Mouse (Mus musculus) gastrocnemius, postnatal 25 days (tissue): ENCODE measurements around the gene Plekha6. TPM values are rescaled to one million over a fixed set of nuclear protein-coding genes. Genes with fewer than 3 reads are reported as not detected.
A peak's percentile ranks its signal among the peaks of the same experiment; 100 is the strongest.

Experiments used
- DNase-seq: peaks from one replicate; pipeline ENCODE4 v3.0.0; 2022
- total RNA-seq, 2 experiments: library from RNA; stranded (reverse); gene quantifications; 1 replicate in 1 of 2; 2 replicates in 1 of 2; pipeline ENCODE4 v1.2.3; 2021

The Plekha6 gene
- total RNA-seq, 2 experiments from 2014 or later: 12.7 to 14.4 TPM

DNA sequence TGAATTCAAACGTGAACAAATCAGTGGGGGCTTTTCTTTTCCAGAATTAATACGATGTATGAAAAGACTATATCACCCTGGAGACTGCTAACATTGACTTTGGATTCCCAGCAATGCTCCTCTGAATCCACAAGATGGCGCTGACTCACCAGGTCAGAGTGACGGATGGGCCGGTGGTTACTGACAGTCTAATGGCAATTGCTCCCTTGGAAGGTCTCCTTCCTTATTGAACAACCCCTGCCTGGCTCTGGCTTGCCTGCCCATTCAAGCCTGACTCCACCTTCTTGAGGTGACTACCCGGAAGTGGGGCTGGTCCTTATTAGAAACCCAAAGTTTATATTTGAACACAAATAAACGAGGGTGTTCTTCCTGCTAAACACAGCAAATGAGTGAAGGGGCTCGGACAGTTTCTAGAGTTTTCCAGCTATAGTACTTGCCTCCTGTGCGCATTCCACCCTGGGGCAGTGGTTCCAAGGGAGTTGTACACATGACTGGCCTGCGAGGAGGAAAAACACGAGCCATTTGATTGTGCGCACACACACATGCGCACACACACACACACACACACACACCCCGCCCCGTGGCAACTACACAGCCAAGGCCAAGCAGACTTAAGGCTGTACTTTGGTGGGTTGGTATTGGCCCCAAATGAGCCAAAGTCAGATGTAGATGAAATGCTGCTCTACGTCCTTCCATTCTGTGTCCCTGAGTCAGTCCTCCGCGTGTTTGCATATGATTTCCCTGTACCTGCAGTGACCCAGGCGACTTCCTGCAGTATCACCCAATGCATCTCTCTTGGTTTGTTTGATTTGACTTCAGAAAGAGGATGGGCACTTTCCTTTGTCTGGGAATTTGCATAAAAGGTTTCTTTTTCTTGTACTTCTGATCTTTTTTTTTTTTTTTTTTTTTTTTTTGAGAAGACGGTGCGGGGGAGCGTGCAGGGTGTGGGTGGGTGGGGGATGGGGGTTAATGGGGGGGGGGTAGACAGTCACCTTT, 17.7 kb upstream of the Plekha6 start:
- no peak for DNase-seq

DNA sequence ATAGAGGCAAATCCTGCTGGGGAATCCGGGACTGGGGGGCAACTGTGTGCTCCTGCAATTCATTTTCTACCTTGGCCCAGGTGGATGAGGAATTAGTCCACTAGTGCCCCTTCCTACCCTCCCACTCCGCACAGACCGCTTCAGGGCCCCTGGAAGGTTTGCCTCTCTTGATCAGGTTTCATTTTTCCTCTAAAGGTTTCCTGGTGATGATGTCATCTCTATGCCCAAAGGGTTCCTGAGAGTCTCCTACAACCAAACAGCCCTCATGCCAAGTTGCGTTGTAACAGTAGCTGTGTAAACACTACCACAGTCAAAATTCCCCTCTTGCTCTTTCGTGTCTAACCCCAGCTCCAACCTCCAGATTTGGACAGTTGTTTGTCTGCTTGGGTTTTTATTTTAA, 16.7 kb upstream of the Plekha6 start:
- DNase-seq: no peak

DNA sequence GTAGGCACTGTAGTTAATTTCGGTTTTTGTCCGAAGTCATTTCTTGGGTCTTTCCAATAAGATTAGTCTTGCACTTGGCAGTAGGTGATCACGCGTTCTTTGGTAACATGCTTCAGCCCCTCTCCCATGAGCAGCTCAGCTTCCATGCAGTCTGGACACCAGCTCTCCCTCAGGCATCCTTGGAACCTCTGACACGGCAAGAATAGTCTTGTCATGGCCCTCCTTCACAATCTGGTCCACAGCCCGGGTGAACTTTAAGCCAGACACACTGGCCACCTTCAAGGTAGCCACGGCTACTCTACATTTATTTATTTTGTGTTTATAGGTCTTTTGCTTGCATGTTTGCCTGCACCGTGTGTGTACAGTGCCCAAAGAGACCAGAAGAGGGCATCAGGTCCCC, 15.9 kb upstream of the Plekha6 start:
- DNase-seq: no peak

DNA sequence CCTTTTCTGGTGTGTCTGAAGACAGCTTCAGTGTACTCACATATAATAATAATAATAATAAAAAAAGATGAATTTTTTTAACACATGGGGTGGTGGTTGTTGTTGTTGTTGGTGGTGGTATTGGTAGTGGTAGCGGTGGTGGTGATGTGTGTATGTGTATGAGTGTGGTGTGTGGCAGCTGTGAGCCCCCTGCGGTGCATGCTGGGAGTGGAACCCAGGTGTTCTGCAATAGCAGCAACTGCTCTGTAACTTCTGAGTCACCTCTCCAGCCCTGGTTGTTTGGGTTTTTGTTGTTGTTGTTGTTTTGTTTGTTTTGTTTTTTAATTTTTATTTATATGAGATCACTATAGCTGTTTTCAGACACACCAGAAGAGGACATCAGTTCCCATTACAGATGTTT, 13.5 kb upstream of the Plekha6 start:
- no peak for DNase-seq

DNA sequence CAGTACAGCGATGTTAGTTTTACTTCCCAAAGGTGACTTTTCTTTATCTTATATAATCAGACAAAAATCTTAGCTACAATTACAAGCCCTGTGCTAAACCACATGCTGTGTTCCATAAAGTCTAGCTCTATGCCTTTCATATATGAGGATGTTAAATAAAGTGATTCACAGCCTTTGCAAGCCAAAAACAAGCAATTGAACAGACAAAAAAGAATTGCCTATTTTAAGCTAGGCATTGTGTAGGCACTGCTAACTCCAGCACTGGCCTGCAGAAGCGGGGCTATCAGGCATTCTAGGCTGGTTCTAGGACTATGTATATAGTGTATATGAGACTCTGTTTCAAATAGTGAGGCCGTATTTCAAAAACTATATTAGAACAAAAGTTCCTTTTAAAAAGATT, 11.8 kb upstream of the Plekha6 start:
- DNase-seq: no peak

DNA sequence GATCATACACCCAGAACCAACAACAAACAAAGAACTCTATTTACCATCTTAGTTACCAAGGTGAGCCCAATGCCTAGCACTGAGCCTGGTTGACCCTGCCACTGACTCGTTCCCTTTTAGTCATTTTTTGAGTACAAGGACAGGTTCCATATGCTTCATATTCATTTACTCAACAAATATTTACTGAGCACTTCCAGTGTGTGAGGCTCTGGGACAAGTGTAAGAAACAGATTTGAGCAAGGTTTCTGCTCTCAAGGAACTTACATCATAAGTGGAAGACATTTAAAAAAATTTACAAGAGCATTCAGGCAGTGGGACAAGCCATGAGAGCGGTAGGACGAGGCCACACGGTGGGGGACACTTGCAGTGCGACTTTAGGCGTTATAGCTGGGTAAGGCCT, 8.7 kb upstream of the Plekha6 start:
- no peak for DNase-seq

DNA sequence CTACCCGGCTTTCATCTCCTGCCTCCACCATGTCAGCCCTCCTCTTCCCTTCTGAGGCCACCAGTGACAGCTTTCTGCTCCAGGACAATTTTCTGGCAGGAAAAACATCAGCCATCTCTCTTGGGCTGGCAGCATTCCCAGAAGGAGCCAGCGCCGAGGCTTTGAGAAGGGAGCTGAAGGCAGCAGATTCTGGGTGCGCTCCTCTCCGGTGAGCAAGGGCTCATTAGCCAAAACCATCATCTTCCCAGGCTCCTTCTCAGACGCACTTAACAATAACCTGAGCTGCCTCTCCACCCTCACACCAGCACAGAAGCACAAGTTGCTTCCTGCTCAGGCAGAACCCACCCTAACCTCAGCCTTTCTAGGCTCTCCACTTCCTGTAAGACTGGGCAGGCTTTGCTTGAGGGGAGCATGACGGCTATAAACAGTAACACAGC, 4.9 kb upstream of the Plekha6 start:
- no peak for DNase-seq

DNA sequence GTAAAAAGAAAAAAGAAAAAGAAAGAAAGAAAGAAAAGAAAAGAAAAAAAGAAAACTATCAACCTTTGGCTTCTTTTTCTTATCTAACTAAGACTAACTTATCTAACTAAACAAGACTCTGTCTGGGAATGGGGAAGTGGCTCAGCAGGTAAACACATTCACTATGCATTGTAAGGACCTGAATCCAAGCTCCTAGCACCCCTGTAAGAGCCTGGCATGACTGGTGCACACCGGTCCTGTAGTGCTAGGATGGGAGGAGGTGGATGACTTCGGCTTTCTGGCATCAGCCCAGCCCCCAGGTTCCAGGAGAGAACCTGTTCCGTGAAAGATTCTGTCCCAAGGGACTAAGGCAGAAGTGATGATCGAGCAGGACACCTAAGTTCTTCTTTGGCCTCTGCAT, 2.5 kb upstream of the Plekha6 start:
- DNase-seq: no peak

DNA sequence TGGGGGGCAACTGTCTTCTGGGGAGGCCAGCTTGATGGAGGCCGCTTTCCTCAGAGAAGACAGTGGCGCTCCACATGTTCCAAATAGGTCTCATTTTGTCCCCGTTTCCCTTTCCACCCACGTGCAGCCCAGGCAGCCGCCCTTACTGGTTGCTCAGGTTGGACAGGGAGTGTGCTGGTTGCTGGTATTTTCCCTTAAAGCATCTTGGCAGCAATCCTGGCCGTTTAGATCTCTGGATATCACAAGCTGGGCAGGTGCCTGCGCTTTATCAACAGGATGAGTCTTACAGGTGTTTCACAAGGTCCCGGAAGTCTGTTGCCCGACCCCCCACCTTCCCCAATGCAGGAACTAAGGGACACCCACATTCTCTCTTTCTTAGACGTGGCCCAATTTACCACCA, 2.0 kb upstream of the Plekha6 start:
- DNase-seq: no peak

DNA sequence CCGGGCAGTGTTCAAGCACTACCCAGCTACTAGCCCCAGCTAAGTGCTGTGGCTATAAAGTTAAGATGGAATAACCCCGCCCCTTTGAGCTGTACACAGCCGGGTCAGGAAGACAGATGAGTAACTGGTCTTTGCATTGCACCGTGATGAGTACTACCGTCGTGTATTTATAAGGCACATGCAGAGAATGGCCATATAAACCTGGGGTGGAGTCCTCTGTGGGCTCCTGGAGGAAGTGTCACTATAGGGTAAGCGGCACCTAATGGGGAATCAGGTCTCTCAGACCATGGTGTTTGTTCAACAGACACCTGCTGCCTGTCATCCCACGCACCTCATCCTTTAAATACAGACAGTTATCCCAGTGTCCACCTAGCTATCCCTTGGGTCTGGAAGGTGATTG, 1.0 kb upstream of the Plekha6 start:
- no peak for DNase-seq

DNA sequence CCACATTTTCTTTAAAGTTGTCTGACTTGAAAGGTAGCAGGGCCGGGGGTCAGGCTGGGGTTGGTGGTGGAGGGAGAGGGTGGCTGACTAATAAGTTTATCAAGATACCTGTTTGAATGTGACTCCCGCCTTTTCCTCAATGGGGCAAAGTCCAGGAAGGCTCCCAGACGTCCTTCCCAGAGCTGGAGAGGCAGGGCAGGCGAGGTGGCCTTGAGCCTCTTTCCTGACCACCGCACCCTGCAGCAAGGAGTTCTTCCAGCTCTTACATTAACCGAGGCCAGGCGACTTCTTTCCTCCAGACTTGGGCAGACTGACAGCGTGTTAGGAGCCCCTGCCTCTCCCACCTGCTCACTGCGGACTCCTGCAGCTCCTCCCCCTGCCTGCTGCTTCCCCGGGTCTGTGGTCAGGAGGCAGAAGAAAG, 591 bp downstream of the Plekha6 start:
- DNase-seq: no peak

DNA sequence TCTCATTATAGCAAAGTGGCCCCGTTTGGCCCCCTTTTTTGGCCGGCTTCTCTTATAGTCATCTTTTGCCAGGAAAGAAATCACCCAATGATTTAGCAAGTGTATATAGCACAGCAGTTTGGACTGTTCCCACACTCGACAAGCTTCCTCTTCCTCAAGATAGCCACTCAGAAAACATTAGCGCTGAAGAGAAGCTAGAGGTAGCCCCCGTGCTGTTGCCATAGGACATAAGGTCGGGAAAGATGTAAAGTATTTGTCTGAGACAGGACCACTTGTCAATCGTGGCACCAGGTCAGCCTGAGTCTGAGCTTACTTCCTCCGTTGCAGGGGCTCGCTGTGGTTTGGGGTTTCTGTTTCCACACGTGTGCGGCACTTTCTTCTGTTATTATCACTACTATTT, 1.1 kb downstream of the Plekha6 start:
- DNase-seq: no peak

DNA sequence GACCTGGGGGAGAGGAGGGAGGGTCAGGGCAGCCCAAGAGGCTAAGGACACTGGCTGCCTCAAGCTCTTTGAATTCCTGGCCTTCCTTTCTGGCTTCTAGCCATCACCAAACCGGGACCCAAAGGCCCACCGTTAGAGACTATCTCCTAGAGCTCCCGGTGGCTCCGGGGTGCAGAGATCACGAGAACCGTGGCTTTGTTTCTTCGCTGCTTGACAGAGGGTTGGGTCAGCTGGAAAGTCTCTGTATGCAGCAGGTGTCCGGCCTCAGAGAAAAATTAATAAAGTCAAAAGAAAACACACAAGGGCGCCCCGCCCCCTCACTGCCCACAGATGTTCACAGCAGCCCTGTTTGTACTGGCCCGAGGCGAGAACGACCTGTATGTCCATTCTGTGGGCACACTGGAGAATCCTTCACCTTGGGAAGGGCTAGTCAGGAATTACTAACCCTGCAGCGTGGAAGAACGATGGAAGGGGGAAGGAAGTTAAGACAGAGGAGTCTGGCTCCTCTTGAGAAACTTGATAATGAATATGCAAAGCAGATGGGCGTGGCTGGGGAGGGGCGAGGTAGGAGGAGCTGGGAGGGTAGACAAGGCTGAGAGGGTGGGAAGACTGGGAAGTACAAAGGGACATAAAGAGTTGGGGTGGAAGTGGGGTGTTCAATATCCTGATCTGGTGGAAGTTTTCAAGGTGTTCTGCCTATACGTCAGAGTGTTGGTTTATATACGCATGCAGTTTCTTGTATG, 4.5 kb downstream of the Plekha6 start:
- DNase-seq: no peak

DNA sequence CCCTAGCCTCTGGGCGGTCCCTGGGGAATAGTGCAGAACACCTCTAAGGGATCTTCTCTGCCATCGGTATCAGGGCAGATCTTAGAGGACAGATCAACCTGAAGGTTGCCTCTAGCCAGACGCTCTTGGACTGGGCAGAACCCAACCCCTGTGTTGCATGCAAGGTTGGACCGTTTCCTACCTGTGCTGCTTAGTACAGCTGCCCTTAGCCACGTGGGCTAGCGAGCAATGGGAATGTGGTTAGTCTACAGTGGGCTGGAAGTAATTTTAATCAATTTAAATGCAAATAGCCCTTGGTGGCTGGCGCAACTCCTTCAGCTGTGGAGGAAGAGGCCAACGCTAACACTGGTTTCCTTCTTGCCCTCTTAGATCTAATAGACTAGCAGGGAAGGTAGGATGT, 6.2 kb downstream of the Plekha6 start:
- no peak for DNase-seq

DNA sequence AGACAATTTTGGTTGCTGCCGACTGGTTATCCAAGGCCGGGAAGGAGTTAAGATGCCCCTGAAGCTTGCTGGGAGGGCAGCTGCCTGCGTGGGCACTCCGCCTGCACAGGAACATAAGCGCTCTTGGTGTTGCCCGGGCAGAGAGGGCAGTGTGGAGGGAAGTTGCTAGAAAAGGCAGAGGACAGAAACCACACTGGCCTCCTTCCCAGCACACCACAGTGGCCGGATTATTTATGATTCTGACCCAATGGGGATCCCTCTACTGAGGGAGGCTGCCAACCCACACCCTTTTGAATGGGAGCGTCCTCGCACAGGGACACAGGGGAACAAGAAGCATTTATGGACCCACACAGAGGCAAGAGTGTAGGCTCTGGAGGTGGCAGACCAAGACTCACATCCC, 7.3 kb downstream of the Plekha6 start:
- no peak for DNase-seq

DNA sequence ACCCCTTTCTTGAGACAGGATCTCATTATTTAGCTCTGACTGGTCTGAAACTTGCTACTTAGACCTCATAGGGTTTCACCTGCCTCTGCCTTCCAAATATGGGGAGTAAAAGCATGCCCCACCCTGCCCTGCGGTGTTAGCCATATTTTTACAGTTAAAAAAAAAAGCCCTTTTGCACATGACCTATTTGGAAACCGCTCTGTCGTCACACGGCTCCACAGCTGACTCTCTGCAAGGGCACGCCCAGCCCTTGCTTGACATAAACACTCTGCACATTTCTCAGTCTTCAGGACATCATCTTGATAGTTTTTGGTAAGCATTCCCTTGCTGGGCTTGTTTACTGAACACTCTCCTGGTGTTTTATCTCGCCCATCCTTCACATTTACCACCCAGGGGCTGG, 11.1 kb downstream of the Plekha6 start:
- DNase-seq: no peak

DNA sequence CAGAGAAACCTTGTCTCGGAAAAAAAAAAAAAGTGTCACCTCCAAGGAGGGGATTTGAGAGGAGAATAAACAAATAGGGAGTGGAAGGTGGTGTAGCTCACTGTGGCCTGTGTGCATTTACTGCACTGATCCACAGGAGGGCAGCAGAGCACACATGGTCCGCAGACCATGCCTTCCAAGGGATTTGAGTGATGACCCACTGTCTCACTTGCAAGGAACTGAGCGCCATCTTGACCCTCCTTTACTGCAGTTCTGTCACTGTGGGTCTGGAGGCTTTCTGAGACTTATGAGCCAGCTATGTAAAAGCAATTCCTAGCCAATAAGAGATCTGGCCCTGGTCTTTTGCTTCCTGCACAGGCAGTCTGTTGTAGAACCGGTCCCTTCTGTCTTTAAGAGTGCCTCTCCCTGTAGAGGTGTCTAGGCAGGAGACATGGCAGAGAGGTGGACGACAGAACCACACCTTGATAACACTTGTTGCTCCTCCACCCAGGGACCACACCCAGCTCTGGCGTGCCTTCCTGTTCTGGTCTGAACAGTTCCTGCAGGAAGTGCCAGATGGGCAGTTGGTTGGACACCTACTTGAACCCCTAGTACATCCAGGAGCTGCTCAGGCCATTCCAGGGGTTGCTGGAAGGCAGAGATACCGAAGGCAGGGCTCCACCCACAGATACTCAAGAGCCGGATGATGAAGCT, 13.6 kb downstream of the Plekha6 start:
- DNase-seq: peak; percentile 41

DNA sequence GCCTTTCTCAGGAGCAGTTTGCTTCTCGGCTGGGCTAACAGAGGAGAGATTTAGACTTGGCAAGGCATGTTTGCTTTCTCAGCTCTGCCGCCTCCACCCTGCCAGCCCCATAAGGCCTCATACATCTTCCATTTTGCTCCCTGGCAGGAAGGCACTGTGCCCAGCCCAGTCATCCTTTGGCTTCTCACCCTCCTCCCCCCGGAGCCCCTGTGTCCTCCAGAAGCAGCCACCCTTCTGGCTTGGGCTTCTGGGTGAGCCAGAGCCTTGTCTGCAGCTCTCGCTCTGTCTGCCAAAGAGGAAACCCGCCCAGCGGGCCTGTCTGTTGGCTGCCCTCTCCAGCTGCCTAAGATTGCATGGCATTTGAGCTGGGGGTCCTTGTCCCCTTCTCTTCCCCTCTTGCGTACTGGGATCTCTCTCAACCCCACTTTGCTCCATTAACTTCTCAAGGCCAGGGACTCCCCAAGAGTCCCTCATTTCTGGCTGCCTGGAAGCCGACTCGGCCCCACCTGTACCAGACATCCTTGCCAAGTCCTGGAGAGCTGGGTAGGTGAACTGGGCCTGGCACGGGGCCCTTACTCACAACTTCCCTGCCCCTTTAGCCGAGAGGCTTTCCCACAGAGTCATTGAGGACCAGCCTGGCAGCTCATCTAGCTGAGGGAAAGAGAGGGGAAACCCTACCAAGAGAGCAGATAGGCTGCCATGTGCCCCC, 14.9 kb downstream of the Plekha6 start:
- no peak for DNase-seq

DNA sequence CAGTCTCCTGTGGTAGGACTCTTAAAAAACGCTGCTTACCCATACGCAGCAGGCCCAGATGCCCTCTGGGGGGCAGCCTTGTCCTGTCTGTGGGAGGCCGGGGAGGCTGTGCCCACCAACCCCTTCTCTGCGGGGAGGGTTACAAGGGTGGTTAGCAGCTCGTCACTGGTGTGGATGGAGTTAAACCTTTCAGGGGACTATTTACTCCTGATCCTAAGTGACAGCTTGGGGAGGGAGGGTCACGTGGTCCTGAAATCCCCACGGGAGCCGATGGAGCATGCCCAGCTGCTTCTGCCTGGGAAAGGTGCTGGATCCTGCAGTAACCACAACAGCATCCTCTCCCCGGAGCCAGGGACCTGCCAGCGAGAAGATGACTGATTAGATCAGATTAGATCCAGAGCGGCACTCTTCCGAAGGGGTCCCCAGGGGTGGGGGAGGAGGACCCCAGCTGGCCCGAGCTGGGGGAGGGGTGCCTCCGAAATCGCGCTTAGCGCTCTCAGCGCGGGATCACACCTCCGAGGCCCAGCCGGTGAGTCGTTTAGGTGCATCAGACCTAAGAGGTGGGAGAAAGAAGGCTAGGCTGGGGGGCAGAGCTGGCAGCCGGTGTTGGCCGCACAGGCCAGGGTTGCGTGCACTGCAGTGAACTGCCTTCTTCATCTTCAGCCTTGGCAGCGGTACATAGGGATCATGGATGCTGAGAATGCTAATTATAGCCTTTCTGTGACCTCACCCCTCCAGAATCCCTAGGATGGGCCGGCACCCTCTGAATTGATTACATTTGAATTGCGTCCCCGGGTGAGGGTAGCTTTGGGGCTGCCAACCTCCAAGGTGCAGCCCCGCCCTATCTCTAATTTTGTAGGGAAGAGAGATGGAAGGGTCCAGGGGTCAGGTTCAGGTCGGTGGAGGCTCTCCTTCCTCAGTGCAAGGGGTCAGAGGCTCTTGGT, 17.3 kb downstream of the Plekha6 start:
- DNase-seq: peak; percentile 53

DNA sequence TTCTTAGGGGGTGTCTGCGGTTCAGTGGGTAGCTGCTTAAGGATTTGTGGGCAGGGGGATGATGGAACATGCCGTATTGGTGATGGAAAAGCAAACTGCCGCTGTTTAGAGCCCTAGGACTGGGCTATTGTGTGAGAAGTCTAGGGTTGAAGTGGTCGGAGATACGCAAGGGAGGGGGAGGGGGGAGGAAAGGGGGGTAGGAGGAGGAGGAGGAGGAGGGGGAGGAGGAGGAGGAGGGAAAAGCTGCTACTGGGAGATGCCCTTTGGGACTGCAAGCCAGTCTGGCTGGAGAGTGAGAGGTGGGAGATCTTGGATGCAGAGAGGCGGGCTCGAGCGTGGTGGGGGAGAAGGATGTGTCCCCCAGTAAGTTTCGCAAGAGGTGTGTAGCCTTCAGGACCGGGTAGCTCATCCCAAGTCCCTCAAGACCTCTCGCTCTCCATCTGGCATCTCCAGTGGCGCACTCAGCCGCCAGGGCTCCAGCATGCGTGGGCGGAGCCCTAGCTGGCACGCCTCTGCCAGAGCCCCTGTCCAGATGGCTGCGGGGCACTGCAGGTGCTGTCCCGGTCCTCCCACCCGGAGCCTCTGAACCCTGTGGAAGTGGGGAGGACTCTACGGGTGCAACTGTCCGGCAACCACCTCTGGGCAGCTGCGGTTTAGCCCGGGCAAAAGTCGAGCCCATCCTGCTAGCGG, 18.2 kb downstream of the Plekha6 start:
- DNase-seq: peak; percentile 42
